Mouse (Mus musculus) stomach, postnatal 0 days (tissue): ENCODE measurements at regions not wholly inside any gene's neighbourhood (a gene's known extent, or its start where the extent isn't known, plus 50 kb on each side); places are given as distances from the start of the nearest gene placed in this dataset.
A peak's percentile ranks its signal among the peaks of the same experiment; 100 is the strongest.
"Not testable (repeated sequence)": the region's sequence is repeated elsewhere in the genome, so short reads cannot be mapped to it uniquely, and the experiment has no call there.

Experiments used
- ATAC-seq: fragments of 200-750 bp; cut with Nextera tagmentation; 2 replicates; pipeline ENCODE4 v1.8.0; 2017; ENCODE audit not compliant: low FRiP score, low TSS enrichment
- DNase-seq: peaks from one replicate; pipeline ENCODE4 v3.0.0-alpha.2; 2016; ENCODE audit warnings: low spot score
- H3K27ac ChIP-seq: fragments of 300-500 bp; sonication (generic); replicated peaks from 2 replicates; pipeline ENCODE4 v1.5.1; 2014; ENCODE audit warnings: mild to moderate bottlenecking, control low read depth
- H3K27me3 ChIP-seq: fragments of 300-500 bp; sonication (generic); 2 replicates; pipeline ENCODE4 v1.6.1; 2014; ENCODE audit warnings: low read length; ENCODE audit not compliant: control insufficient read depth, insufficient read depth
- H3K36me3 ChIP-seq: fragments of 300-500 bp; sonication (generic); 2 replicates; pipeline ENCODE4 v1.6.1; 2014; ENCODE audit warnings: low read length, mixed read lengths; ENCODE audit not compliant: control insufficient read depth, insufficient read depth
- H3K4me1 ChIP-seq: fragments of 300-500 bp; sonication (generic); replicated peaks from 2 replicates; pipeline ENCODE4 v1.6.1; 2014; ENCODE audit warnings: antibody characterized with exemption; ENCODE audit not compliant: control insufficient read depth, insufficient read depth
- H3K4me2 ChIP-seq: fragments of 300-500 bp; sonication (generic); replicated peaks from 2 replicates; pipeline ENCODE4 v1.6.1; 2014; ENCODE audit warnings: low read depth, mild to moderate bottlenecking, control low read depth, moderate library complexity
- H3K4me3 ChIP-seq: fragments of 300-500 bp; sonication (generic); 2 replicates; pipeline ENCODE4 v1.5.1; 2014; ENCODE audit warnings: low read depth, low read length, control low read depth
- H3K9ac ChIP-seq: fragments of 300-500 bp; sonication (generic); 2 replicates; pipeline ENCODE4 v1.6.1; 2014; ENCODE audit warnings: mild to moderate bottlenecking, low read length, control low read depth, mixed read lengths
- H3K9me3 ChIP-seq: fragments of 300-500 bp; sonication (generic); 2 replicates; pipeline ENCODE4 v1.6.1; 2016; ENCODE audit warnings: low read length; ENCODE audit not compliant: control insufficient read depth
- CTCF ChIP-seq: IDR thresholded peaks from 2 replicates; pipeline ENCODE4 v1.5.1; 2016; ENCODE audit warnings: antibody characterized with exemption, low read depth, mild to moderate bottlenecking, moderate library complexity
- EP300 ChIP-seq: optimal IDR thresholded peaks from 2 replicates; pipeline ENCODE3; 2016; ENCODE audit warnings: antibody characterized with exemption
- WGBS: fragments of 180-500 bp; shearing (Covaris S2); extraction: QIAGEN DNeasy Blood & Tissue Kit; methylation state at CpG from one replicate; pipeline ENCODE4 v1.1.7; 2014; 5-methylcytosine and 5-hydroxymethylcytosine counted together

GRCm38 (mm10) chr17:59179018-59179417 lies 165.8 kb upstream of the Nudt12 start:
- Histone ChIP-seq H3K27ac (no peak overlapping the region), H3K9ac (no peak overlapping the region), H3K4me1 (no peaks in the 10 kb centered on the region), H3K4me3 (no peak overlapping the region), H3K4me2 (no peak overlapping the region), H3K27me3 (no peaks in the 10 kb centered on the region), H3K36me3 (no peaks in the 10 kb centered on the region), H3K9me3 (no peaks in the 10 kb centered on the region)
- DNase-seq (no peak), ATAC-seq (no peak)
- TF ChIP-seq CTCF: no peak
- no peak for TF ChIP-seq EP300
- 85% methylated on average over 2 of the region's 2 CpGs for WGBS

GRCm38 (mm10) chr17:59156345-59156744 lies 143.2 kb upstream of the Nudt12 start:
- Histone ChIP-seq H3K9ac (no peak overlapping the region), H3K9me3 (no peaks in the 10 kb centered on the region), H3K27ac (no peak overlapping the region), H3K27me3 (no peaks in the 10 kb centered on the region), H3K4me2 (no peak overlapping the region), H3K36me3 (no peaks in the 10 kb centered on the region), H3K4me1 (no peaks in the 10 kb centered on the region), H3K4me3 (no peak overlapping the region)
- DNase-seq (no peak), ATAC-seq (no peak)
- 77% methylated on average over 2 of the region's 2 CpGs for WGBS
- 0 out of 2 replicates have a peak, but pooled peaks have one; percentile 22 for TF ChIP-seq CTCF
- TF ChIP-seq EP300: no peak

DNA sequence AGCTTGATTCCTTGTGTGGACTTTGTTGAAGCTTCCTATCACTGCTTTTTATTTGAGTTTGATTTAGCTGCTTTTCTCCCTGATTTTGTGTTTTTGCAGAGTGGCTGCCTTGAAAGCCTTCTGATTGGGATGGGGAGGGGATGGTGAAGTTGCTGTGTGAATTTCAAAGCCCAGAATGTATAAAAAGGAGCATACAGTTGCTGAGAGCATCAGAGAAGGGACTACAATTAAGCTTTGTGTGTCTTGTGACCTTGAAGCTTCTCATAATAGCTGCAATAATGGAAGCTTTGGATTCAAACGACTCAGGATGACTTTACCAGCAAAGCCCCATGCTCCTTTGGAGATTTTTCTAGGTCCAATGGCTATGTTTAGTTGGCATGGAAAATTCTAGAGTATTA lies 130.6 kb upstream of the Nudt12 start:
- H3K4me2 ChIP-seq: no peak overlapping the region
- no peaks in the 10 kb centered on the region for H3K36me3 ChIP-seq
- H3K9ac ChIP-seq: no peak overlapping the region
- H3K4me3 ChIP-seq: no peak overlapping the region
- TF ChIP-seq EP300 (no peak), CTCF (no peak)
- H3K9me3 ChIP-seq: no peaks in the 10 kb centered on the region
- WGBS: 37% methylated on average over 1 of the region's 1 CpGs
- no peak for DNase-seq
- no peaks in the 10 kb centered on the region for H3K27me3 ChIP-seq
- no peaks in the 10 kb centered on the region for H3K4me1 ChIP-seq
- H3K27ac ChIP-seq: no peak overlapping the region
- ATAC-seq: no peak

DNA sequence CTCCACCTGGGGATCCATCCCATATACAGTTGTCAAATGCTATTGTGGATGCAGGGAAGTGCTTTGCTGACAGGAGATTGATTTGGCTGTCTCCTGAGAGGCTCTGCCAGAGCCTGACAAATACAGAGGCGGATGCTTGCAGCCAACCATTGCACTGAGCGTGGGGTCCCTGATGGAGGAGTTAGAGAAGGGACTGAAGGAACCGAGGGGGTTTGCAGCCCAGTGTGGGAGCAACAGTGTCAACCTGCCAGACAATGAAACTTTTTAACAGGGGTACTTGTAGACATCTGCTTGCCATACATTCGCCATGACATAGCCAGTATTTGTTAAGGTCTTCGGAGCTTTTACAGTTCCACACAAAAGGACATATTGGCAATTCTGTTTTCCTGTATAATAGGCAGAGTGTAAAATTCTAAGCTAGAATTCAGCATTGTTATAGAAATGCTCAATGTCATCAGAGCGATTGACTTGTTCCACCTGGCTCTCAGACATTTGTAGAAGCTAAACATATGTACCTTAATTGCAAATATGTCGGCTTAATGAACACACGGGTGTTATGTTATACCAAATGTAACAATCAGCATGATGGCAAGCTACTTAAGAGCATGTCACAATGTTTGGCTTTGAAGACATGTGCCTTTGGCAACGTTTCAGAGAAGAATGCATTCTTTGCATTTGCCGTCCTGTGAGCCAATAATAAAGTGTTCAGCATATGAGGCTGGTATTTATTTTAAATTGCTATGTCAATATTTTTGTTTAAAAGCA lies 130.0 kb upstream of the Nudt12 start:
- 50% methylated on average over 10 of the region's 10 CpGs for WGBS

GRCm38 (mm10) chr17:59138791-59139190 lies 125.6 kb upstream of the Nudt12 start:
- 38% methylated on average over 2 of the region's 2 CpGs for WGBS
- DNase-seq (no peak), ATAC-seq (no peak)
- H3K27me3 ChIP-seq: no peaks in the 10 kb centered on the region
- TF ChIP-seq CTCF: no peak
- TF ChIP-seq EP300: no peak
- no peaks in the 10 kb centered on the region for H3K4me1 ChIP-seq
- H3K27ac ChIP-seq: no peak overlapping the region
- H3K9me3 ChIP-seq: no peaks in the 10 kb centered on the region
- no peak overlapping the region for H3K9ac ChIP-seq
- no peaks in the 10 kb centered on the region for H3K36me3 ChIP-seq
- H3K4me2 ChIP-seq: no peak overlapping the region
- no peak overlapping the region for H3K4me3 ChIP-seq

More for the DNA sequence above, 130.0 kb upstream of the Nudt12 start:
- no peaks in the 10 kb centered on the region for H3K36me3 ChIP-seq
- H3K9ac ChIP-seq: no peak overlapping the region
- H3K27me3 ChIP-seq: no peaks in the 10 kb centered on the region
- H3K4me3 ChIP-seq: no peak overlapping the region
- H3K27ac ChIP-seq: no peak overlapping the region
- no peaks in the 10 kb centered on the region for H3K4me1 ChIP-seq
- no peaks in the 10 kb centered on the region for H3K9me3 ChIP-seq
- H3K4me2 ChIP-seq: no peak overlapping the region
- no peak for ATAC-seq
- TF ChIP-seq CTCF: no peak
- TF ChIP-seq EP300: no peak
- DNase-seq: no peak

GRCm38 (mm10) chr17:59099376-59099775 lies 86.2 kb upstream of the Nudt12 start:
- Histone ChIP-seq H3K4me1 (no peaks in the 10 kb centered on the region), H3K36me3 (no peaks in the 10 kb centered on the region), H3K9me3 (no peaks in the 10 kb centered on the region), H3K4me2 (no peak overlapping the region), H3K4me3 (no peak overlapping the region), H3K9ac (no peak overlapping the region), H3K27me3 (no peaks in the 10 kb centered on the region), H3K27ac (no peak overlapping the region)
- peak; percentile 48 for DNase-seq
- 11% methylated on average over 5 of the region's 5 CpGs for WGBS
- ATAC-seq: no peak
- TF ChIP-seq CTCF (peak; percentile 73), EP300 (no peak)

DNA sequence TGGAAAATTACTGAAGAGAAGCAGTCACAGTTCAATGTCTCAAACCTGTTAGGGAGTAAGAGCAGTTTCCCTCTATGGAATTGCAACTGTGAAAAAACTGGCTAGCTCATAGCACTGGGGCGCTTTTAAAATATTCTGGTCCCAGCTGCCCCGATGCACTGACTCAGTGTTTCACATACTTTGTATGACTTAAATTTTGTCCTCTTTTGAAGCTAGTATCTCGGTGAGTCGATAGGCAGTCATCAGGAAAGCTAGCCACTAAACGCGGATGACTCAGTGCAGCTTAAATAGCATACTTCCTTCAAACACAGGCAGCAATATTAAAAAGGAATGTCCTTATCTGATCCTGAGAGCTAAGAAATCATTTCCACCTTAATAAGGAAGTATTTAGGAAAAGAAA lies 63.7 kb upstream of the Nudt12 start:
- H3K4me2 ChIP-seq, H3K27me3 ChIP-seq, H3K4me1 ChIP-seq, H3K9me3 ChIP-seq, H3K36me3 ChIP-seq, H3K27ac ChIP-seq, ATAC-seq, DNase-seq, H3K4me3 ChIP-seq, H3K9ac ChIP-seq: not testable (repeated sequence)
- 79% methylated on average over 2 of the region's 6 CpGs for WGBS

DNA sequence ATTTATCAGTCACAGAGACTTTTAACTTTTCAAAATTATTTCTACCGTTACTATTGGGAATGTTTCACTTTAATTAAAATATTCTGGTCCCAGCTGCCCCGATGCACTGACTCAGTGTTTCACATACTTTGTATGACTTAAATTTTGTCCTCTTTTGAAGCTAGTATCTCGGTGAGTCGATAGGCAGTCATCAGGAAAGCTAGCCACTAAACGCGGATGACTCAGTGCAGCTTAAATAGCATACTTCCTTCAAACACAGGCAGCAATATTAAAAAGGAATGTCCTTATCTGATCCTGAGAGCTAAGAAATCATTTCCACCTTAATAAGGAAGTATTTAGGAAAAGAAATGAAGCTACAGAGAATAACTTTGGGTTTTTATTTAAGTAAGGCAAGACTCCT lies 63.2 kb upstream of the Nudt12 start:
- not testable (repeated sequence) for H3K4me1 ChIP-seq, DNase-seq, H3K27ac ChIP-seq, H3K4me3 ChIP-seq, H3K9ac ChIP-seq, H3K9me3 ChIP-seq, ATAC-seq, H3K27me3 ChIP-seq, H3K36me3 ChIP-seq, H3K4me2 ChIP-seq
- WGBS: 79% methylated on average over 2 of the region's 6 CpGs
